24 mouse cellular contexts compared by ENCODE assay signal in the genomic region with DNA sequence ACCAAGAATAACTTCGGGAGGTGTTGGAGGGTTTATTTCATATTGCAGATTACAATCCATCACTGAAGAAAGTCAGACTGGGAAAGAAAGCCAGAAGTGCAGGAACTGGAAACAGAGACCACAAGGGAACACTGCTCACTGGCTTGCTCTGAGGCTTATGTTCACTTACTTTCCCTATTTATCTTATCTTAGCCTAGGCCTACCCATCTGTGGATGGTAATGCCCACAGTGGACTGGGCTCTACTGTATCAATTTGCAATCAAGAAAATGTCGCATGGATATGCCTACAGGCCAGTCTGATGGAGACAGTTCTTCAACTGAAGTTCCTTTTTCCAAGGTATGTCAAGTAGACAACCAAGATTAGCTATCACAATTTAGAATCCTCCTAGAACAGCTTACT.
"Had no signal": no experiment of that assay in that cellular context is flagged by ENCODE, and none has a peak within 500 bp of the region (broad histone marks: within the 10 kb centered on the region; RNA-seq: fewer than 3 reads in every experiment).

No protein-coding gene starts in this region.

- H3K4me1 ChIP-seq: heart, embryonic 10.5 days; heart, embryonic 12.5 days; hindbrain, embryonic 10.5 days; hindbrain, embryonic 12.5 days; intestine, embryonic 15.5 days; limb, embryonic 10.5 days; limb, embryonic 12.5 days had no signal

- H3K4me2 ChIP-seq: heart, embryonic 12.5 days; hindbrain, embryonic 12.5 days; hindbrain, embryonic 14.5 days; intestine, embryonic 15.5 days; limb, embryonic 12.5 days had no signal

- DNase-seq: forebrain, postnatal 0 days; gastrocnemius, adult 2 months; gastrocnemius, postnatal 10 days; gastrocnemius, postnatal 25 days; heart, postnatal 10 days; heart, postnatal 4 days; kidney, adult 18-20 months; kidney, adult 8-10 months; kidney, postnatal 10 days; kidney, postnatal 25 days; kidney, postnatal 4 days had no signal

- H3K9me3 ChIP-seq: heart, embryonic 10.5 days; heart, embryonic 12.5 days; hindbrain, embryonic 10.5 days; hindbrain, embryonic 12.5 days; intestine, embryonic 15.5 days; limb, embryonic 10.5 days; limb, embryonic 12.5 days had no signal

- ATAC-seq: forebrain, postnatal 0 days; hindbrain, embryonic 16.5 days; inflammation-experienced regulatory T-cells, adult 6 months; intestine, embryonic 15.5 days; intestine, postnatal 0 days had no signal

- H3K27me3 ChIP-seq: heart, embryonic 12.5 days; hindbrain, embryonic 12.5 days; intestine, embryonic 15.5 days; limb, embryonic 12.5 days had no signal

- H3K36me3 ChIP-seq: heart, embryonic 10.5 days; heart, embryonic 12.5 days; hindbrain, embryonic 10.5 days; hindbrain, embryonic 12.5 days; intestine, embryonic 15.5 days; limb, embryonic 10.5 days; limb, embryonic 12.5 days had no signal

- H3K9ac ChIP-seq: forebrain, postnatal 0 days; heart, embryonic 12.5 days; hindbrain, embryonic 12.5 days; hindbrain, embryonic 14.5 days; intestine, embryonic 15.5 days; limb, embryonic 12.5 days had no signal

- H3K27ac ChIP-seq: gastrocnemius, adult 2 months; heart, embryonic 10.5 days; hindbrain, embryonic 10.5 days; hindbrain, embryonic 12.5 days; hindbrain, embryonic 14.5 days; intestine, embryonic 15.5 days; layer of hippocampus, adult 2 months; left cerebral cortex, adult 2 months; limb, embryonic 10.5 days; limb, embryonic 12.5 days had no signal

- H3K4me3 ChIP-seq: gastrocnemius, adult 2 months; heart, embryonic 10.5 days; heart, embryonic 12.5 days; hindbrain, embryonic 10.5 days; hindbrain, embryonic 12.5 days; intestine, embryonic 15.5 days; layer of hippocampus, adult 2 months; left cerebral cortex, adult 2 months; limb, embryonic 10.5 days; limb, embryonic 12.5 days had no signal
